9 mouse cellular contexts compared by ENCODE assay signal in genomic region chr12:75309756-75310155, GRCm38 (mm10). TPM values are rescaled to one million over a fixed set of nuclear protein-coding genes. Genes with fewer than 3 reads are reported as not detected.
A peak's percentile ranks its signal among the peaks of the same experiment; 100 is the strongest.
DNase-seq lines count a peak whose midpoint lies in the region; ATAC-seq lines count a peak whose summit lies in the region.
"Had no signal": no experiment of that assay in that cellular context is flagged by ENCODE, and none has a peak within 500 bp of the region (broad histone marks: within the 10 kb centered on the region; RNA-seq: fewer than 3 reads in every experiment).

No protein-coding gene starts in this region.

- H3K4me2 ChIP-seq in hindbrain, embryonic 16.5 days (ENCODE audit: low read length) = peak overlapping the region; percentile 3
- H3K4me2 ChIP-seq in liver, embryonic 12.5 days = 0 out of 2 replicates have a peak overlapping the region, but pooled peaks have one; percentile 3
- peak overlapping the region; percentile 74 for H3K4me2 ChIP-seq in stomach, embryonic 16.5 days (ENCODE audit: low read depth, low read length)

- no peaks in the 10 kb centered on the region for H3K36me3 ChIP-seq in hindbrain, embryonic 16.5 days (ENCODE audit: control insufficient read depth, insufficient read depth, low read length)
- no peaks in the 10 kb centered on the region for H3K36me3 ChIP-seq in liver, embryonic 12.5 days
- no peaks in the 10 kb centered on the region for H3K36me3 ChIP-seq in stomach, embryonic 16.5 days (ENCODE audit: control insufficient read depth, insufficient read depth, low read length)

- DNase-seq in adrenal gland, postnatal 36 days = peak; percentile 10 to 39
- DNase-seq in gastrocnemius, postnatal 14 days = peak; percentile 31
- DNase-seq in spleen, postnatal 14 days (ENCODE audit: low spot score in 2 of 2) = no peak
- DNase-seq in right cerebral cortex, postnatal 25 days = no peak
- DNase-seq in T-cell, adult 2 months (ENCODE audit: low spot score) = no peak

- peak overlapping the region; percentile 18 for H3K4me3 ChIP-seq in hindbrain, embryonic 16.5 days (ENCODE audit: low read length)
- no peak overlapping the region for H3K4me3 ChIP-seq in liver, embryonic 12.5 days
- peak overlapping the region; percentile 43 for H3K4me3 ChIP-seq in stomach, embryonic 16.5 days (replicated peaks; ENCODE audit: low read length)

- WGBS in hindbrain, embryonic 16.5 days = 57% methylated on average over 6 of the region's 6 CpGs
- WGBS in liver, embryonic 12.5 days (ENCODE audit: insufficient replicate concordance) = 16% methylated on average over 6 of the region's 6 CpGs
- 46% methylated on average over 6 of the region's 6 CpGs for WGBS in stomach, embryonic 16.5 days

- no peaks in the 10 kb centered on the region for H3K9me3 ChIP-seq in hindbrain, embryonic 16.5 days (ENCODE audit: control insufficient read depth, low read length)
- H3K9me3 ChIP-seq in liver, embryonic 12.5 days (replicated peaks) = no peaks in the 10 kb centered on the region
- H3K9me3 ChIP-seq in stomach, embryonic 16.5 days (replicated peaks; ENCODE audit: control insufficient read depth, low read length) = no peaks in the 10 kb centered on the region

- intact Hi-C loops in gastrocnemius, postnatal 14 days (cut with DNase I; ENCODE audit: low total_unique reads) = no loop called here

- peaks cover 8% of the 10 kb centered on the region for H3K4me1 ChIP-seq in hindbrain, embryonic 16.5 days (ENCODE audit: control insufficient read depth, insufficient read depth, low read depth, low read length)
- H3K4me1 ChIP-seq in liver, embryonic 12.5 days = 0 out of 2 replicates have a peak, but pooled peaks cover 21% of the 10 kb centered on the region
- H3K4me1 ChIP-seq in stomach, embryonic 16.5 days (ENCODE audit: control insufficient read depth, insufficient read depth, low read length) = no peaks in the 10 kb centered on the region; the same call in 1 of the 2 replicates

- H3K27ac ChIP-seq in hindbrain, embryonic 16.5 days (ENCODE audit: low read depth, low read length) = no peak overlapping the region
- no peak overlapping the region for H3K27ac ChIP-seq in liver, embryonic 12.5 days
- peak overlapping the region; percentile 73 for H3K27ac ChIP-seq in stomach, embryonic 16.5 days (ENCODE audit: low read length)
- H3K27ac ChIP-seq: macrophage had no signal

- no peaks in the 10 kb centered on the region for H3K27me3 ChIP-seq in hindbrain, embryonic 16.5 days (replicated peaks; ENCODE audit: control insufficient read depth, insufficient read depth, low read length)
- peaks cover 44% of the 10 kb centered on the region for H3K27me3 ChIP-seq in liver, embryonic 12.5 days (replicated peaks)
- H3K27me3 ChIP-seq in stomach, embryonic 16.5 days (ENCODE audit: control insufficient read depth, insufficient read depth, low read length) = no peaks in the 10 kb centered on the region

- no peak overlapping the region for H3K9ac ChIP-seq in hindbrain, embryonic 16.5 days (ENCODE audit: low read depth, low read length)
- H3K9ac ChIP-seq in liver, embryonic 12.5 days = no peak overlapping the region
- H3K9ac ChIP-seq in stomach, embryonic 16.5 days (ENCODE audit: low read length) = peak overlapping the region; percentile 65

- ATAC-seq in hindbrain, embryonic 16.5 days = no peak
- no peak for ATAC-seq in liver, embryonic 12.5 days
- ATAC-seq in stomach, embryonic 16.5 days (ENCODE audit: insufficient read depth, low FRiP score) = peak; percentile 51; the same call in 1 of the 2 replicates

RNA-seq across cellular contexts. Expression of gene Rhoj, which starts 1.6 kb away (rescaled TPM):
- 10 to 100 TPM; 13.1 to 27.2 TPM for total RNA-seq in adrenal gland, postnatal 36 days (2021)
- total RNA-seq in gastrocnemius, postnatal 14 days (2021) = 10 to 100 TPM; 29.8 to 32.6 TPM
- polyA plus RNA-seq in hindbrain, embryonic 16.5 days (2015; fragmentation: Nextera tagmentation; extraction: Ambion mirVana) = 20.8 and 24.3 TPM in 2 replicates
- polyA plus RNA-seq in liver, embryonic 12.5 days (2016; fragmentation: Nextera tagmentation; extraction: Ambion mirVana) = 8.5 and 9.3 TPM in 2 replicates
- polyA plus RNA-seq in stomach, embryonic 16.5 days (2015; fragmentation: Nextera tagmentation; extraction: Ambion mirVana) = 68.1 and 72.7 TPM in 2 replicates

Comparison
In these comparisons a context has a peak if more than half of its experiments do, and no peak if none do; other contexts are left out.
1. DNase-seq: peak in adrenal gland, postnatal 36 days (2 of 2) and gastrocnemius, postnatal 14 days (single experiment); none in spleen, postnatal 14 days (0 of 2), right cerebral cortex, postnatal 25 days (single experiment) and T-cell, adult 2 months (single experiment).
2. H3K4me2 ChIP-seq: peak in every context shown above with its lines; median percentile 74 in stomach, embryonic 16.5 days; 3 in hindbrain, embryonic 16.5 days; 3 in liver, embryonic 12.5 days.